Mouse (Mus musculus) effector memory CD4-positive, alpha-beta T cell, adult 5 months (primary cell): ENCODE measurements around the gene Upk1b. TPM values are rescaled to one million over a fixed set of nuclear protein-coding genes. Genes with fewer than 3 reads are reported as not detected.

ENCODE experiments used
- polyA plus RNA-seq: library from polyadenylated mRNA; unstranded; fragments of 100-300 nt; shearing (Covaris generic); gene quantifications from one replicate; pipeline ENCODE4 v1.2.1, GENCODE M21; 2017

Gene Upk1b
- polyA plus RNA-seq = not detected

GRCm38 (mm10) chr16:38800091-38800490, at the start of gene Upk1b:
TSS of gene Upk1b (minus strand) at chr16:38800328.

GRCm38 (mm10) chr16:38828649-38829048, 28.5 kb upstream of the Upk1b start, which contains the start of gene 4930435E12Rik:
TSS of gene 4930435E12Rik (minus strand) at chr16:38828749.

GRCm38 (mm10) chr16:38742113-38742658, 57.9 kb downstream of the Upk1b start, which contains the start of gene B4galt4:
TSS of gene B4galt4 (plus strand) at chr16:38742264.

Other genes starting within 250 kb of the Upk1b start
- 55.3 TPM for gene Tmem39a, start 241.6 kb downstream of the Upk1b start, polyA plus RNA-seq
- gene Arhgap31, start 87.1 kb downstream of the Upk1b start, polyA plus RNA-seq = 86.8 TPM
- gene B4galt4, start 58.1 kb downstream of the Upk1b start, polyA plus RNA-seq = 2.2 TPM
- not detected for gene 4930435E12Rik, start 28.4 kb upstream of the Upk1b start, polyA plus RNA-seq
- not detected for gene Igsf11, start 92.3 kb upstream of the Upk1b start, polyA plus RNA-seq